Comparison of ENCODE assay signal across 8 mouse cellular contexts in the genomic region with DNA sequence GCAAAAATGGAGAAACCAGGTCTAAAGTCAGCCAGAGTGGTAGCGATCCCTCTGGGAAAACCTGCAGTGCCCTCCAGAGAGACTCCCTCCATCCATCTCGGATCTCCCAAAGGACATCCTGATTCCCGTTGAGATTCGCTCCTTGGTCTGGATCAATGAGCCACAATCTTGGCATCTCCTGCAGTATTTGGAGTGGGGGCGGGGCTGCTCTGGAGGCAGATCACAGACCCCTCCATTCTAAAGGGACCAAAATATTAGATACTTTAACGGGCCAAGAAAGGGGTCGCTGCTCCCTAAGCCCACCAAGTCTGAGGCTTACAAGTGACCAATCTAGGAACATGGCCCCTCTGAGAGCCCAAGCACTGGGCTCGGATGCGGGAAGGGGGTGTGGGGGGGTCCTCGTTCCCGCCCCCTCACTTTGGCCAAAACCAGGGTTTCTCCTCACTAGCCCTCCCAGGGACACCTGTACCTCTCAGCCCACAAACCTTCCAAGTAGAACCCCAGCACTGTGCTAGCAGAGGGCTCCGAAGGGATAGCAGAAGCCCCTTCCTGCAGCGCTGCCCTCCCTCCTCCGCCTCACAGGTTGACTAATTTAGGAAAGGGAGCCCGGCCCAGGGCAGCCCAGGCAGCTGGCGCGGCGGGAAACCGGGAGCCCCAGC. TPM values are rescaled to one million over a fixed set of nuclear protein-coding genes. Genes with fewer than 3 reads are reported as not detected.
DNase-seq lines count a peak whose midpoint lies in the region; ATAC-seq lines count a peak whose summit lies in the region.

No protein-coding gene starts in this region.

- WGBS in heart, embryonic 11.5 days (ENCODE audit: insufficient replicate concordance): 2% methylated on average over 19 of the region's 19 CpGs
- under 1% methylated on average over 18 of the region's 19 CpGs for WGBS in hindbrain, embryonic 12.5 days
- WGBS in midbrain, embryonic 15.5 days: 1% methylated on average over 19 of the region's 19 CpGs

- no peaks in the 10 kb centered on the region for H3K9me3 ChIP-seq in heart, embryonic 11.5 days (replicated peaks; ENCODE audit: control insufficient read depth, low read length)
- 0 out of 2 replicates have a peak, but pooled peaks cover 5% of the 10 kb centered on the region for H3K9me3 ChIP-seq in hindbrain, embryonic 12.5 days (replicated peaks)
- H3K9me3 ChIP-seq in midbrain, embryonic 15.5 days: no peaks in the 10 kb centered on the region

- H3K4me3 ChIP-seq in heart, embryonic 11.5 days (ENCODE audit: low read depth, low read length): peak overlapping the region; percentile 72
- peak overlapping the region; percentile 68 for H3K4me3 ChIP-seq in hindbrain, embryonic 12.5 days
- peak overlapping the region; percentile 75 for H3K4me3 ChIP-seq in midbrain, embryonic 15.5 days

- H3K36me3 ChIP-seq in heart, embryonic 11.5 days (ENCODE audit: control insufficient read depth, insufficient read depth, low read length): no peaks in the 10 kb centered on the region
- H3K36me3 ChIP-seq in hindbrain, embryonic 12.5 days: no peaks in the 10 kb centered on the region; the same call in 1 of the 2 replicates
- no peaks in the 10 kb centered on the region for H3K36me3 ChIP-seq in midbrain, embryonic 15.5 days (replicated peaks)

- H3K4me1 ChIP-seq in heart, embryonic 11.5 days (ENCODE audit: control insufficient read depth, insufficient read depth, low read length): peaks cover 17% of the 10 kb centered on the region
- H3K4me1 ChIP-seq in hindbrain, embryonic 12.5 days: peaks cover 44% of the 10 kb centered on the region
- H3K4me1 ChIP-seq in midbrain, embryonic 15.5 days: peaks cover 38% of the 10 kb centered on the region

- H3K27me3 ChIP-seq in heart, embryonic 11.5 days (ENCODE audit: control insufficient read depth, insufficient read depth, low read length): no peaks in the 10 kb centered on the region
- H3K27me3 ChIP-seq in hindbrain, embryonic 12.5 days: no peaks in the 10 kb centered on the region
- no peaks in the 10 kb centered on the region for H3K27me3 ChIP-seq in midbrain, embryonic 15.5 days (replicated peaks)

- DNase-seq in heart, postnatal 10 days: no peak
- DNase-seq in retina, embryonic 14.5 days (ENCODE audit: low spot score): peak; percentile 28
- no peak for DNase-seq in retina, postnatal 1 day
- DNase-seq in gastrocnemius, postnatal 10 days: no peak
- no peak for DNase-seq in thymus, postnatal 4 days

- peak overlapping the region; percentile 96 for H3K4me2 ChIP-seq in heart, embryonic 11.5 days
- peak overlapping the region; percentile 81 for H3K4me2 ChIP-seq in hindbrain, embryonic 12.5 days (replicated peaks)
- H3K4me2 ChIP-seq in midbrain, embryonic 15.5 days: peak overlapping the region; percentile 89

- H3K9ac ChIP-seq in heart, embryonic 11.5 days (ENCODE audit: low read depth, low read length): peak overlapping the region; percentile 80
- peak overlapping the region; percentile 74 for H3K9ac ChIP-seq in hindbrain, embryonic 12.5 days
- H3K9ac ChIP-seq in midbrain, embryonic 15.5 days: peak overlapping the region; percentile 75

- H3K27ac ChIP-seq in heart, embryonic 11.5 days (ENCODE audit: low read depth, low read length): peak overlapping the region; percentile 80
- peak overlapping the region; percentile 96 for H3K27ac ChIP-seq in hindbrain, embryonic 12.5 days
- H3K27ac ChIP-seq in midbrain, embryonic 15.5 days: peak overlapping the region; percentile 95

- ATAC-seq in heart, embryonic 11.5 days (replicated peaks; ENCODE audit: insufficient number of reproducible peaks, low FRiP score, low TSS enrichment): peak; percentile 37; the same call in 1 of the 2 replicates
- ATAC-seq in hindbrain, embryonic 12.5 days (ENCODE audit: low FRiP score): peak; percentile 36; the same call in 1 of the 2 replicates
- peak; percentile 21 for ATAC-seq in midbrain, embryonic 15.5 days (replicated peaks)

- intact Hi-C loops in heart, postnatal 10 days (cut with DNase I): loop anchor here (2.0 kb wide), 1 partner anchor 22 kb away; no protein-coding TSS in a partner anchor

RNA-seq across cellular contexts. Expression of a gene that starts 56.6 kb away (rescaled TPM):
- 33.2 and 37.6 TPM in 2 replicates for polyA plus RNA-seq in heart, embryonic 11.5 days (2014; fragmentation: Nextera tagmentation; extraction: Ambion mirVana)
- total RNA-seq in heart, postnatal 10 days (2021): 10 to 100 TPM; 43.3 to 51.8 TPM
- polyA plus RNA-seq in hindbrain, embryonic 12.5 days (2016; fragmentation: Nextera tagmentation; extraction: Ambion mirVana): 67.8 and 68.0 TPM in 2 replicates
- 37.6 and 38.2 TPM in 2 replicates for polyA plus RNA-seq in midbrain, embryonic 15.5 days (2015; fragmentation: Nextera tagmentation; extraction: Ambion mirVana)
- total RNA-seq in gastrocnemius, postnatal 10 days (2021): 10 to 100 TPM; 82.8 to 92.7 TPM
